Mouse (Mus musculus): ENCODE results near the gene Ifna16. TPM values are rescaled to one million over a fixed set of nuclear protein-coding genes. Genes with fewer than 3 reads are reported as not detected.

Gene Ifna16
- polyA plus RNA-seq, 1 experiment, result not detected

- TF ChIP-seq POLR2A (IDR thresholded peaks at IDR 0.05; ENCODE audit: borderline replicate concordance, low read depth, low read length) (no peak), CTCF (IDR thresholded peaks at IDR 0.05; ENCODE audit: low read depth, low read length) (no peak)
- peaks cover 42% of the 10 kb centered on the region for H3K4me1 ChIP-seq (ENCODE audit: control insufficient read depth, insufficient read depth, low read length)
- peak overlapping the region; percentile 64 for H3K27ac ChIP-seq (ENCODE audit: insufficient read depth, low read depth, low read length)
- no peak overlapping the region for H3K4me3 ChIP-seq (ENCODE audit: insufficient read depth, low read length)
These were observed 22.1 kb upstream of the Ifna16 start for GRCm38 (mm10) chr4:88698781-88699180.

GRCm38 (mm10) chr4:88697753-88698152, 21.0 kb upstream of the Ifna16 start:
- Histone ChIP-seq H3K4me1 (ENCODE audit: control insufficient read depth, insufficient read depth, low read length) (peaks cover 44% of the 10 kb centered on the region), H3K4me3 (ENCODE audit: insufficient read depth, low read length) (no peak overlapping the region), H3K27ac (ENCODE audit: insufficient read depth, low read depth, low read length) (no peak overlapping the region)
- TF ChIP-seq POLR2A (IDR thresholded peaks at IDR 0.05; ENCODE audit: borderline replicate concordance, low read depth, low read length), result no peak
- no peak for TF ChIP-seq CTCF (IDR thresholded peaks at IDR 0.05; ENCODE audit: low read depth, low read length)

GRCm38 (mm10) chr4:88697108-88697507, 20.4 kb upstream of the Ifna16 start:
- H3K4me1 ChIP-seq (ENCODE audit: control insufficient read depth, insufficient read depth, low read length), result peaks cover 38% of the 10 kb centered on the region
- TF ChIP-seq CTCF (IDR thresholded peaks at IDR 0.05; ENCODE audit: low read depth, low read length), result no peak
- TF ChIP-seq POLR2A (IDR thresholded peaks at IDR 0.05; ENCODE audit: borderline replicate concordance, low read depth, low read length), result no peak
- H3K4me3 ChIP-seq (ENCODE audit: insufficient read depth, low read length), result no peak overlapping the region
- H3K27ac ChIP-seq (ENCODE audit: insufficient read depth, low read depth, low read length), result no peak overlapping the region

- TF ChIP-seq POLR2A (IDR thresholded peaks at IDR 0.05; ENCODE audit: borderline replicate concordance, low read depth, low read length) (no peak), CTCF (IDR thresholded peaks at IDR 0.05; ENCODE audit: low read depth, low read length) (peak; percentile 74)
- Histone ChIP-seq H3K4me3 (ENCODE audit: insufficient read depth, low read length) (no peak overlapping the region), H3K27ac (ENCODE audit: insufficient read depth, low read depth, low read length) (no peak overlapping the region), H3K4me1 (ENCODE audit: control insufficient read depth, insufficient read depth, low read length) (peaks cover 31% of the 10 kb centered on the region)
These were observed 19.6 kb upstream of the Ifna16 start for GRCm38 (mm10) chr4:88696237-88696884.

- H3K4me1 ChIP-seq (ENCODE audit: control insufficient read depth, insufficient read depth, low read length), result peaks cover 18% of the 10 kb centered on the region
- no peak for TF ChIP-seq CTCF (IDR thresholded peaks at IDR 0.05; ENCODE audit: low read depth, low read length)
- no peak overlapping the region for H3K4me3 ChIP-seq (ENCODE audit: insufficient read depth, low read length)
- no peak overlapping the region for H3K27ac ChIP-seq (ENCODE audit: insufficient read depth, low read depth, low read length)
These were observed 16.7 kb upstream of the Ifna16 start for GRCm38 (mm10) chr4:88693392-88693791.

- H3K4me1 ChIP-seq (ENCODE audit: control insufficient read depth, insufficient read depth, low read length), result peaks cover 11% of the 10 kb centered on the region
- TF ChIP-seq CTCF (IDR thresholded peaks at IDR 0.05; ENCODE audit: low read depth, low read length), result no peak
- no peak for TF ChIP-seq POLR2A (IDR thresholded peaks at IDR 0.05; ENCODE audit: borderline replicate concordance, low read depth, low read length)
- no peak overlapping the region for H3K27ac ChIP-seq (ENCODE audit: insufficient read depth, low read depth, low read length)
- no peak overlapping the region for H3K4me3 ChIP-seq (ENCODE audit: insufficient read depth, low read length)
These were observed 15.8 kb upstream of the Ifna16 start for GRCm38 (mm10) chr4:88692537-88692936.

- H3K4me1 ChIP-seq (ENCODE audit: control insufficient read depth, insufficient read depth, low read length), result peaks cover 4% of the 10 kb centered on the region; the same call in 1 of the 2 replicates
- no peak for TF ChIP-seq POLR2A (IDR thresholded peaks at IDR 0.05; ENCODE audit: borderline replicate concordance, low read depth, low read length)
- no peak for TF ChIP-seq CTCF (IDR thresholded peaks at IDR 0.05; ENCODE audit: low read depth, low read length)
- H3K27ac ChIP-seq (ENCODE audit: insufficient read depth, low read depth, low read length), result no peak within 1 kb of the TSS
These were observed 14.5 kb upstream of the Ifna16 start, which contains the start of gene Ifnab for GRCm38 (mm10) chr4:88691259-88691658. Gene Ifnab, minus strand, starts transcription at chr4:88691359.

GRCm38 (mm10) chr4:88683812-88684211, 7.1 kb upstream of the Ifna16 start, which contains the start of gene Ifna2:
Gene Ifna2, minus strand, starts transcription at chr4:88683912.
- H3K4me1 ChIP-seq (ENCODE audit: control insufficient read depth, insufficient read depth, low read length), result no peaks in the 10 kb centered on the region
- TF ChIP-seq CTCF (IDR thresholded peaks at IDR 0.05; ENCODE audit: low read depth, low read length) (no peak), POLR2A (IDR thresholded peaks at IDR 0.05; ENCODE audit: borderline replicate concordance, low read depth, low read length) (no peak)
- no peak within 1 kb of the TSS for H3K27ac ChIP-seq (ENCODE audit: insufficient read depth, low read depth, low read length)
- H3K4me3 ChIP-seq (ENCODE audit: insufficient read depth, low read length), result no peak within 1 kb of the TSS

More at GRCm38 (mm10) chr4:88691259-88691658, 14.5 kb upstream of the Ifna16 start, which contains the start of gene Ifnab:
- no peak within 1 kb of the TSS for H3K4me3 ChIP-seq (ENCODE audit: insufficient read depth, low read length)

- H3K4me3 ChIP-seq (ENCODE audit: insufficient read depth, low read length), result no peak overlapping the region
- H3K27ac ChIP-seq (ENCODE audit: insufficient read depth, low read depth, low read length), result no peak overlapping the region
- no peaks in the 10 kb centered on the region for H3K4me1 ChIP-seq (ENCODE audit: control insufficient read depth, insufficient read depth, low read length)
- TF ChIP-seq POLR2A (IDR thresholded peaks at IDR 0.05; ENCODE audit: borderline replicate concordance, low read depth, low read length) (no peak), CTCF (IDR thresholded peaks at IDR 0.05; ENCODE audit: low read depth, low read length) (no peak)
These were observed 4.6 kb upstream of the Ifna16 start for GRCm38 (mm10) chr4:88681353-88681752.

GRCm38 (mm10) chr4:88680362-88680761, 3.6 kb upstream of the Ifna16 start:
- Histone ChIP-seq H3K4me1 (ENCODE audit: control insufficient read depth, insufficient read depth, low read length) (no peaks in the 10 kb centered on the region), H3K27ac (ENCODE audit: insufficient read depth, low read depth, low read length) (no peak overlapping the region), H3K4me3 (ENCODE audit: insufficient read depth, low read length) (no peak overlapping the region)
- TF ChIP-seq POLR2A (IDR thresholded peaks at IDR 0.05; ENCODE audit: borderline replicate concordance, low read depth, low read length), result no peak
- TF ChIP-seq CTCF (IDR thresholded peaks at IDR 0.05; ENCODE audit: low read depth, low read length), result no peak

Measured in bone marrow macrophage, adult 2 months (primary cell).